Mouse (Mus musculus) erythroid progenitor cell, adult 5-6 weeks (primary cell): Measurements from ENCODE around the gene Aloxe3. TPM values are rescaled to one million over a fixed set of nuclear protein-coding genes. Genes with fewer than 3 reads are reported as not detected.
A peak's percentile ranks its signal among the peaks of the same experiment; 100 is the strongest.

Experiments
- ATAC-seq: replicated peaks from 2 replicates; pipeline ENCODE4 v1.8.0; 2016; ENCODE audit warnings: moderate number of reproducible peaks, mild to moderate bottlenecking, moderate TSS enrichment, inconsistent platforms; ENCODE audit not compliant: poor library complexity, low FRiP score, severe bottlenecking
- total RNA-seq, 2 experiments: library from RNA; stranded (forward) in 1 of 2; stranded (reverse) in 1 of 2; fragments of 150-400 nt in 1 of 2; fragments of 186-747, 209-891 nt in 1 of 2; gene quantifications; 2 replicates each; pipeline versions ENCODE4 v1.2.3 to v1.2.4; 2015 to 2017; ENCODE audit warnings: low replicate concordance in 2 of 2

Gene Aloxe3
- total RNA-seq, 2 experiments from 2014 or later = not detected

DNA sequence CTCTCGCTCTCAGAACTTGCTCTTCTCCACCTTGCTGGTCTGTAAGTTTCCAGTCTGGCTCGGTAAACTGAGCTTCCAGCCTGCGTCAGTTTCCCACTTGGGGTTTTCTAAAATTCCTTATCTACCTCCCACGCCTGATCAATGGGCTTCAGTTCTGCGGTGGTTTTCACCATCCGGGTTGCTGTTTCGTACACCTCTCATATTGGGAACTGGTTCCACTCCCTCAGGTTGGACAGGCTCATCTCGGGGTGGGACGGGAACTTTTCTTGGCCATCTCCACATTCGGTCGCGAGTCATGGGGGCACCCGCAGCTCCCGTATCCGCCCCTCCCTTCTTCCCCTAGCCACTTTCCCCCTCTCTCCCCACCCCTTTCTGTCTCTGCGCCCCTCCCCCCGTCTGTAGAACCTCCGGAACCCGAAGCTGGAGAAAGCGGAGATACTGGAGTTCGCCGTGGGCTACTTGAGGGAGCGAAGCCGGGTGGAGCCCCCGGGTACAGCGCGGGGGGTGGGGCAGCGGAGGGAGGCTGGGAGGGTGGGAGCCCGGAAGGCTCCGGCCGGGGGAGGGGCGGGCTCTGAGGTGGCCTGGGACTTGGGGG is 3.9 kb upstream of the Aloxe3 start:
- ATAC-seq = no peak

DNA sequence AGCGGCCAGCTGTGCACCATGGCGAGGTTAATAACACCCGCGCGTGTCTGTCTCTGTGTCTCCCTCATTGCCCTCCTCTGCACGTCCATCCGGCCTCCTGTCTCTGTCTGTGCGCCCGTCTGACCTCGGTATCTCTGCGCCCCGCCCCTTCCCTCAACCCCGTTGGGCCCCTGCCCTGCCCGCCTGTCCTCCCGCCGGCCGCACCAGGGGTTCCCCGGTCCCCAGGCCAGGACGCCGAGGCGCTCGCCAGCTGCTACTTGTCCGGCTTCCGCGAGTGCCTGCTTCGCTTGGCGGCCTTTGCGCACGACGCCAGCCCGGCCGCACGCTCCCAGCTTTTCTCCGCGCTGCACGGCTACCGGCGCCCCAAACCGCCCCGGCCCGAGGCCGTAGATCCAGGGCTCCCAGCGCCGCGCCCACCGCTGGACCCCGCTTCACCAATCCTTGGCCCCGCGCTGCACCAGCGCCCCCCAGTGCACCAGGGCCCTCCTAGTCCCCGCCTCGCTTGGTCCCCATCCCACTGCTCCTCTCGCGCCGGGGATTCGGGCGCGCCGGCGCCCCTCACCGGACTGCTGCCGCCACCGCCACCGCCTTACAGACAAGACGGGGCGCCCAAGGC is 3.3 kb upstream of the Aloxe3 start, which contains the start of gene 9130213A22Rik:
9130213A22Rik (minus strand) TSS at position 254 of the 616 bp plus-strand sequence.
- ATAC-seq = no peak

DNA sequence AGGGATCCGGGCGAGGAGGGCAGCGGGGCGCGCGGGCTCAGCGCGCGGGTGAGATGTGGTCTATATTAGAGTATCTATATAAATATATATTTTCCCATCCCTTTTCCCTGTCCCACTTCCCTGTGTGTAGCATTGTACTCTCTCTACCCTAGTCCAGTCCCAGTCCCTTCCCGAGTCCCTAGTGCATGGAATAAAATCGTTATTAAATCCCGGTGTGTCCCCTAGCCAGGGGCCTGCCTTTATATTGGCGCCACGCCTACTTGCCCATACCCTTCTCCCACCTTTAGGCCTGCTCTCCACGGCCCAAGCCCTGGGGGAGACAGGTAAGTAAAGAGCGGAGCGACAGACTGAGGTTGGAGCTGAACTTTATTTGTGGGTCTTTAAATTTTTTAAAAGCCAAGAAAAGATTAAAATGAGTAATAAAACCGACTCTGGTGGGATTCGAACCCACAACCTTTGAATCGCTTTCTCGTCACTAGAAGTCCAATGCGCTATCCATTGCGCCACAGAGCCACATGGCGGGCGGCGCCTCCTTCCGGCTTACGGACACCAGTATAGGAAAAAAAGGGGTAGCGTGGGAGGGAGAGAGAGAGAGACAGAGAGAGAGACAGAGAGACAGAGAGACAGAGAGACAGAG is 2.5 kb upstream of the Aloxe3 start:
- peak; percentile 48; the same call in 1 of the 2 replicates for ATAC-seq

DNA sequence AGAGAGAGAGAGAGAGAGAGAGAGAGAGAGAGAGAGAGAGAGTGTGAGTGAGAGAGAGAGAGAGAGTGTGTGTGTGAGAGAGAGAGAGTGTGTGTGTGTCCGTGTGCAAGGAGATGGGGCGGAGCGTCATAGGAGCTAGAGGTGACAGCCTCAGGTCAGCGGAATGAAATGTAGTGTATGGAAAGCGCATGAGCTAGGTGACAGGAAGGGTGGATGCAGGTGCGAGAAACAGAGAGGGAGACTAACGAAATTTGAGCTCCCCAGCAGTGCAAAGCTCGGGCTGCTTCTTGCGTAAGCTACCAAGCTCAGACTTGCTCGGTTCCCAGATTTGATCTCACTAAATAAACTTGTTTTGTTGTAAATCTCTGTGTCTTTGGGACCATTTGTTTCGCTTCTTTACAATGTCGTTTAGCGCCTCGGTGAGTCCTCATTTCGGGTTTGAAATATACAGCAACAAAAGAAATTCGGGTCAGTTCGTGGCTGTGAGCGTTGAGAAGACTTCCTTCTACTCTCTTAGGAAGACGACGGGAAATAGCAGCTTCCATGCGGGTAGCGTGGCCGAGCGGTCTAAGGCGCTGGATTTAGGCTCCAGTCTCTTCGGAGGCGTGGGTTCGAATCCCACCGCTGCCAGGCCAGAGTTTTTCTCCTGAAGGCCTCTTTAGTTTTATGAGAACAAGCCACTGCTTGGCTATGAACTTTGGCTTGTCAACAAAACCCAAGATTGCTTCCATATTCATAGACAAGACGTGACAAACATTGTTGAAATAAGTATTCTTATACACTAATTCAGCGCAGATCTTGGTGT is 1.8 kb upstream of the Aloxe3 start:
- ATAC-seq = peak; percentile 56

DNA sequence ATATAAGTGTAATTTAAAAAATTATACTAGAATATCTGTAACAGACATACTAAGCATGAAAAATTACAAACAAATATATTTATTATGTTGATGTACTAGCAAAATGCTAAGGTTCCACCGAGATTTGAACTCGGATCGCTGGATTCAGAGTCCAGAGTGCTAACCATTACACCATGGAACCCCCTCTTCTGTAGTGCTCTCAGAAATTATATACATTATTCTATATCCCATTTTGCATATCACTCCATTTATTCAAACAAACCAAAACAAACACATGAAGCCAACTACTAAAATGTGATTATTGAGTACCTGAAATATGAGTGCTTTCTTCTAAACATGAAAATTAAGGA is 1.2 kb upstream of the Aloxe3 start:
- ATAC-seq = peak; percentile 5; the same call in 1 of the 2 replicates

DNA sequence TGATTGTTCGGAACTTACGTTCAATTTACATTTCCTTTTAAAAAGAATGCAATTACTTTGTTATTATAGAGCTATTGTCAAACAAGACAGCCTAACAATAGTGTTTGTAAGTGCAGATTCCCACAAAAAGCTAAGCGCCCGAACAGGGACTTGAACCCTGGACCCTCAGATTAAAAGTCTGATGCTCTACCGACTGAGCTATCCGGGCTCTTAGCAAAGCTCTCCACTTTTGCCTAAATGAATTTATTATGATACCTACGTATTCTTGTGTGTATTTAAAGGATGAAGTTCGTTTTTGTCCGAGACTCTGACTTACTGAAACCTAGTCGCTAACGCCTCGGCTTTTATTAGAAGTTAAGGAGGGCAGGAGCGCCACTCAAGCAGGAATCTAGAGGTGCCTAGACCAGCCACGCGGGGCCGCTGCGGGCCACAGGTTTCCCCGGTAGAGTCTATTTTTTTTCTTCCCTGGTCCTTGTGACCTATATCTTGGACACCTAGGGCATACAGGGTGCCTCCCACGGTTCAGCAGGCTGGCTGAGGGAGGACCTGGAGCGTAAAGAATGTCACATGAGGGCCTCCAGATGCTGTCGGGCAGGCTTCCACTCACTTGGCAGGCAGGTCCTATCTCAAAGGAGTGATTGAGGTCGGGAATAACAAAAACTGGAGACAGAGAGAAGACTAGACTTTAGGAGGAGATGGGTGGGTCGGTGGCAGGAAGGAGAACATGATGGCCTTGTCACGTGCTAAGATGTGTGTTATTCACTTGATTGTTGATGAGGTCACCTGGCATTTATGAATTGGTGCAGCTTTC is 450 bp upstream of the Aloxe3 start:
- ATAC-seq = peak; percentile 51

DNA sequence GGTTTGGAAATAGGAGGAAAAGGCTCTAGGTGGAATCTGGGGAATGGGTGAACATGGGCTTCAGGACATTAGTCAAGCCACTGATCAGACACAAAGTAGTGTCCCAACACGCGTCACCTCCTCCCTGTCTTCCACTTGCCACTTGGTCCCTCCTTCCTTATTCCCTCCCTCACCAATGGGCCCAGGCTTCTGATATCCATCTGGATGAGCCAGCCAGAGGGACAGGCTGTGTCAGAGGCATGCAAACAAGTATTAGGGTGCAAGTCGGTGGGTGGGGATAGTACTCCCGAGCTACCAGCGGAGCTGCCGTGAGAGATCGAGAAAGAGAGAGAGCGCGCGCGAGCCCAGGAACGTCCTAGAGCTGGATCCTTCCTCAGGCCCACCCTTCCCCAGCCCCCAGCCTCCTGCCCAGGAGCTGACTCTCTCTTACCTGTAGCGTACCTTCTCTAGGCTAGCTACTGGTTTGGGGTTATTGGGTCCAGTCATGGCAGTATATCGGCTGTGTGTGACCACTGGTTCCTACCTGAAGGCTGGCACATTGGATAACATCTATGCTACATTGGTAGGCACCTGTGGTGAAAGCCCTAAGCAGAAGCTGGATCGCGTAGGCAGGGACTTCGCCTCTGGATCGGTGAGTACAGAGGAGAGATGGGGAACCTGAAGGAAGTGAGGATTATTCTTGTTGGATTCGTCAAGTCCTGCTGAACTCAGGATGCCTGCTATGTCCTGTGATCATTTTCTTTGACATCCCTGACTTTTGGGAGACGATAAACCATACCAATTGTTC is 416 bp downstream of the Aloxe3 start:
- no peak for ATAC-seq

DNA sequence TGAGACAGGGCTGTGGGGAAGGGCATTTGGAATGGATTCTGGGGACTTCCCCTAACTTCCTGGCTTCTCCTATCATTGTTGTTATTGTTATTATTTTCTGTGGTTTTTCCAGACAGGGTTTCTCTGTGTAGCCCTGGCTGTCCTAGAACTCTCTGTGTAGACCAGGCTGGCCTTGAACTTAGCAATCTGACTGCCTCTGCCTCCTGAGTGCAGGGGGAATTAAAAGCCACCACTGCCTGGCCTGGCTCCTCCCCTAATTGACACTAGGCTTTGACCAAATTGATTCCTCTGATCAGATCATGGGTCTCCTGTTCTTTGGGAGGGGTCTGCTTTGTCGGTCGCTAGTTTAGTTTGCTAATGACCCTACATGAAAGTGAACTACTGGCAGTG is 1.0 kb downstream of the Aloxe3 start:
- no peak for ATAC-seq

DNA sequence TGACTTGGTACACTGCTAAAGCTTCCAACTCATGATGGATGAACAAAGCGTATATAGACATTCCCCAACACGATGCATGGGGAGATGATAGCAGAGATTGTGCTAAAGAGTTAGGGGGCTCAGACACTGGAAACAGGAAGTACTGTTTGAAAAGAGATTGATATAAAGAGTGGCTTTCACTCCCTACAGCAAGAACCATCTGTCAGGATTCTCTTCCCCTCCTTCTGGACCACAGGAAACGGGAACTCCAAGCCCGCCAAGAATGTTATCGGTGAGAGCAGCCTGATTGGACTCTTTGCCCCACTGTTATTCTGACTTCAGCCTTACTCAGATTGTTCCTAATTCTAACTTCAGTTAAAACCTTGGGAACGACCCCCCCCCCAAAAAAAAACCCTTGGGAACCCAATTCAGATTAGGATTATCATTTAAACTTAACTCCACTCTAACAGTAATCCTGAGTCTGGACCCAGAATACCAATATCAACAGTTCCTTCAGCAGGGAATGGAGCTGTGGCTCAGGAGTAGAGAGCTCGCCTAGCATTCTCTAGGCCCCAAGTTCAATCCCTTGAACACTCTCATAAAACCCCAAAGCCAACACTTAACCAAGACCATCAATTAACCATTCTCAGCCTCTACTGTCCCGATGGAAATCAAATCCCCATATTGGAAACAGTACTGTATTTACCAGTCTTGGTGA is 2.9 kb downstream of the Aloxe3 start:
- ATAC-seq = no peak

DNA sequence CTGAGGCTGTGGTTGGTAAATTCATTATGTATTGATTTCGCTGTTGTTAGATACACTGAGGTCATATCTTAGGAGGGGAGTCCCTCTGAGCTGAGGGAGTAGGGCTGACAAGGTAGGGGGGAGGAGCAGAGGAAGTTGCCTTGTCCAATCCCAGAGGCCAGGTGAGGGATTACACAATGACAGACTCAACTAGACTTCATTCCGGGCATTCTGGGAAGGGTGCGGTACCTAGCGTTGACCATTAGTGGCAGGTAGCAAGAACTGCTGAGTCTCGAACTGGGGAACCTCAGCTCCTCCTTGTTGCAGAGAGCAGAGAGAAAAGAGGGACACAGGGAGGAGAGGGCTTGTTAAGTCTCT is 7.8 kb downstream of the Aloxe3 start:
- no peak for ATAC-seq

DNA sequence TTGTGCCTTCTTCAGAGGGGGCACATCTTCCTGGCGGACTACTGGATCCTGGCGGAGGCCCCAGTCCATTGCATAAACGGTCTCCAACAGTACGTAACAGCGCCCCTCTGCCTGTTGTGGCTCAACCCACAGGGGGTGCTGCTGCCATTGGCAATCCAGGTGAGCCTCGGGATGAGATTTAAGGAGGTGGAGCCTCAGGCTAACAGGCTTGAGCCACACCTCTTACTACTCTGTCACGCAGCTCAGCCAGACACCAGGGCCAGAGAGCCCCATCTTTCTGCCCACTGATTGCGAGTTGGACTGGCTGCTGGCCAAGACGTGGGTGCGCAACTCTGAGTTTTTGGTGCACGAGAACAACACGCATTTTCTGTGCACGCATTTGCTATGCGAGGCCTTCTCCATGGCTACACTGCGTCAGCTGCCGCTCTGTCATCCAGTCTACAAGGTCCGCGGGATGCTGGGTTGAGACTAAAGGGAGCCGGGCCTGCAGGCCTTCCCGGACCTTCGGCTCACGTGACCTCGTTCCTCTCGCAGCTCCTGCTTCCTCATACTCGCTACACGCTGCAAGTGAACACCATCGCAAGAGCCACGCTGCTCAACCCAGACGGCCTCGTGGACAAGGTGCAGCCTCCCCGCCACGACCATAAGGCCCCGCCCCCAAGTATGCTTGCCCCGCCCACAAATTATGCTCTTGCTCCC is 8.4 kb downstream of the Aloxe3 start:
- ATAC-seq = peak; percentile 35; the same call in 1 of the 2 replicates

DNA sequence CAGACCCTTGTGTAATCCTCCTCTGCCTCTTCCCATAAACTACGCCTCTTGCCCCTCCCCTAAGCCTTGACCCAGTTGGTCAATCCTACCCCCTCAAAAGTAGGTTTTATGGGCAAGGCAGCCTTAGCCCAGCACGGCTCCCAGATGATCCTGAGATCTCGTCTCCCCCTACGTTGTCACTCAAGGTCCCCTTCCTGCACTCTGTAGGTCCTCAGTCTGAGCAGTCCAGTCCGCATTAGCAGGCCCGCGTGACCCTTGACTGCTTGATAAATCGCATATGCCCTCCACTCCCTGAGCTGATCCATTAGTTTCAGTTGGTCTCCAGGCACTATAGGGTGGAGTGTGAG is 8.9 kb downstream of the Aloxe3 start:
- no peak for ATAC-seq

DNA sequence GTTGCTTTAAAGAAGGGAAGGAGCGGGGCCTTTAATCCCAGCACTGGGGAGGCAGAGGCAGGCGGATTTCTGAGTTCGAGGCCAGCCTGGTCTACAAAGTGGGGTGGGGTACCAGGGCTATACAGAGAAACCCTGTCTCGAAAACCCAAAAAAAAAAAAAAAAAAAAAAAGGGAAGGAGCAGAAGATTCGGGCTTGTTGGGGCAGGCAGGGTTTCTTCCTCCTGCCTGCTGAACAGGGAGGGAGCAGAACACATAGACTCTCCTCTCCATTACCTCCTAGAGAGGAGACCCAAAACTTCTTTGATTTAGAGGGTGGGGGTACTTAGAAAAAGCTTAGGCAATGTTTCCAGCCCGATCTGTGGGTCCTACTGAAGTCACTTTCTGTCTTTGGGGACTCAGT is 9.7 kb downstream of the Aloxe3 start:
- ATAC-seq = no peak

DNA sequence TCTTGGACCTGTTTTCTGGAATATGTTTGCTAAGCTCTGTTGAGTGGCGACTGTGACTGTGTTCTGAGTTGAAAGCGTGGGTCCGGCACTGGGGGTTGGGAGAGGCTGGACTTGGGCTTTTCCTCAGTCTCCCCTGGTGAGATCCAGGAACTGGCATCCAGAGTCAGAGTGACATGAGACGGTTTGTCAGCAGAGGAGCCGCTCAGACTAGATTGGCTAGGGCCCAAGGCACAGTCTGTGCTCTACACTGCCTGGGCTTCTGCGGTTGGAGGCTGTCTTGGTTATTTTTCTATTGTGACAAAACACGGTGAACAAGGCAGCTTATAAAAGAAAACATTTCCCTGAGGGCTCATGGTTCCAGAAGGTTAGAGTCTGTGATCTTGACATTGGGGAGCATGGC is 21.9 kb downstream of the Aloxe3 start:
- ATAC-seq = no peak

DNA sequence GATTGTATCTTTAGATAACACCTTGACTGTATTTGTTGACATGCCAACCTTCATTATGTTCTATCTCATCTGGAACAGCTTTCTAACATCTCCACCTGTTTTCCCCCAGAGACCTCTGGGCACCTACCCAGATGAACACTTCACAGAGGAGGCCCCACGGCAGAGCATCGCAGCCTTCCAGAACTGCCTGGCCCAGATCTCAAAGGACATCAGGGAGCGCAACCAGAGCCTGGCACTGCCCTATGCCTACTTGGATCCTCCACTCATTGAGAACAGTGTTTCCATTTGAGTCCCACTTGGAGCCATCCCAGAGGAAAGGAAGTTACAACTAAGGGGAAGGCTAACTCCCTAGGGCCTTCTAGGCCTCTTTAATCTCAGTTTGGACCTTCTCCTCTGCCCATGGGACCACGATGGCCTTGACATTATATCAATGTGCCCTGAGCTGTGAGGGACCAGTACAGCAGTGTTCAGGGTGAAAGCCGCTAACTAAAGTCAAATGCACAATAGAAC is 22.8 kb downstream of the Aloxe3 start:
- no peak for ATAC-seq

DNA sequence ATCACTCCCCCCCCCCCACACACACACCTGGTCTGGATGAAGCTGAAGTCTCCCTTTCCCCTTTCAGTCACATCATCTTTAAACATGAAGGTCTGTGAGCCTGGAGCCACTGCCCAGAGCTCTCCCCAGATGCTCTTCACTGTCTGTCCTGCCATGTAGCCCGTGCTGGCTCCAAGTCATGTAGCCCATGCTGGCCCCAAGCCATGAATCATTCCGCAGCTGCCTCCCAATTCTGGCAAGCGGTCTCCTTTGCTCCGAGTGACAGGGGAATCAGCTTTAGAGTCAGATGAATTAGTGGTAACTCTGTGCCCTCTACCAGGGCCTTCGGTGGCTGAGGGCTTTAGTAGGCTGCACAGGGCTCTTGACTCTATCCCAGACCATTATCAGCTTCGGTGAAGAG is 24.0 kb downstream of the Aloxe3 start:
- ATAC-seq = no peak

DNA sequence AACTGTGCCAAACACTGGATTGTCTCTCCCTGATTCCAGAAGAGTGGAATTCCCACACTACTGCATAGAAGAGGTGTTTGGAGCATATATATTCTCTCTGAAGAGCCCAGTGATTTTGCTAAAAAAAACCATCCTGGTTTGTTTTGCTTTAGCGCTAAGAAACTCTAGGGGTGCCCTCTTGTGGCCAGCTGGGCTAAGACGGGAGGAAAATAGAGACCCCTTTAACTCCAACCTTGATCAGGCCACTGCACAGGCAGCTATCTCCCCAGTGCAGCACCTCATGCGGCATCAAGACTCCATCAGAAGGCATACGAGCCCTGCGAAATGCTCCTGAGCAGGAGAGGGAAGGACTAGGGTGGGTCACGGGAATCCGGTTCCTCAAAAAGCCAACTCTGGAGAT is 24.7 kb downstream of the Aloxe3 start:
- ATAC-seq = peak; percentile 51; the same call in 1 of the 2 replicates

DNA sequence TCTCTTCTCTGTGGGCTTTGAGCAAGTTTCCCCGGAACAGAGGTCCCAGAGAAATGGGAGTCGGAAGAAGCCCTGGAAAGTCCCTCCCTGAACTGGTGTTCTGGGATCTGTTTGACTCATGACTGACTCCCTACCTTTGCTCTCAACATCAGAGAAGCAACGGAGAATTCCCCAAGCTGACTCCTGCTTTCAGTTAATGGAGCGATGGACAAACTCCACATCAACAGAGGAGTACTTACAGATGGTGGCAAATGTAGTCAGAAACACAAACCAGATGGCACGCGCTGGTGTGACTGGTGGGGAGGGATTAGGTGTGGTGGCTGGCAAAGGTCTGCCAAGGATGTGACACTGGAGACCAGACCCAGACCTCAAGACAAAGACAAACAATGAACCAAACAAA is 25.3 kb downstream of the Aloxe3 start:
- no peak for ATAC-seq
